Mouse (Mus musculus): ENCODE data around the gene Psmb6.
"Not testable (repeated sequence)": the region's sequence is repeated elsewhere in the genome, so short reads cannot be mapped to it uniquely, and the experiment has no call there.

Gene Psmb6

GRCm38 (mm10) chr11:70525184-70525678 lies at the start of gene Psmb6:
Gene Psmb6 (plus strand): TSS chr11:70525367.
- DNase-seq, result peak; percentile 89

DNA sequence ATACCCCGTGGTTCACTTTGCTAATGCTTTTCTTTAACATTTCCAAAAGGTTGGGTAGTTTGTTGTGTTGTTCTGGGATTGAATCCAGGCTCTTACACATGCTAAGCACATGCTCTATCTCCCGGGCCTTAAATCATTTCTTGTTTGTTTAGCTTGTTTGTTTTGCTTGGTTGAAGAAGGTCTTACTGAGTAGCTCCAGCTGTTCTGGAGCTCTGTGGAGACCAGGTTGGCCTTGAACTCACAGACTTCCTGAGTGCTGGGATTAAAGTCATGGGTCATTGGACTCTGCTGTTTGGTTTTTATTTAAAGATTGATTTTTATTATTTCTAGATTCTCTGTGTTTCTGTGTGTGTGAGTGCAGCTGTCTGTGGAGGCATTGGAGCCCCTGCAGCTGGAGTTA lies 39.7 kb upstream of the Psmb6 start:
- DNase-seq, result no peak

DNA sequence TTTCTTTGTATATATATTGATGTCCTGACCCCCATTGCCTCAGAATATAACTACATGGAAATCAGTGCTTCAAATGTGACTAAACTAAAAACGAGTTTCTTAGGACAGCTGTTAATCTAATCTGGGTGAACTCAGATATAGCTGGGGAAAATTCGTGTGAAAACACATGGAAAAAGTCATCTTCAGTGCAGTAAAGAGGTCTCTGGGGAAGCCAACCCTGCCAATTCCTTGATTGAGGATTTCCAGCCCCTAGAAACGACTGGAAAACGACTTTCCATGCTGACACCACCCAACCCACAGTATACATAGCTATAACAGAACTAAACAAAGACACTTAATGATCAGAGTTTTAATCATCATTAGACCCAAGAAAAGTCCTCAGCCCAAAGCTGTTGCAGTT lies 37.4 kb upstream of the Psmb6 start:
- DNase-seq, result no peak

DNA sequence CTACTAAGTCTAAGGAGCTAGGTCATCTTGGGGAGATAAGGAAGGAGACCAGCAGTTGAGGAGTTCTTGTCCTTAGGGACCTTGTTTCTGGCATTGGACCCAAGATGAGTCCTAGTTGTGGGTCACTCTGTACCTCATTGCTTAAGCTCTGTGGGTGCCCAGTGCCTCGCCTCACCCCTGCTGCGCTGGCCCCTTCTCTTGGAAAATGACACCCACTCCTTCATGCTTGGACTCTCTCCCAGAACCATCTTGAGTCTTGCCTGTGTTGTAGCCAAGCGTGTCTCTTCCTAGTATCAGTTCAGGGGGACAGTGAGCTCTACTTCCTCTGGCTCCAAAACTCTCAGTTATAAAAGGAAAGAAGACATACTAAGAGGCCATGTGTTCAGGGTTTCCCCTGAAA lies 36.0 kb upstream of the Psmb6 start:
- DNase-seq, result no peak

GRCm38 (mm10) chr11:70489684-70490083 lies 35.5 kb upstream of the Psmb6 start:
- DNase-seq, result no peak

- peak; percentile 59 for DNase-seq
Measured at GRCm38 (mm10) chr11:70499566-70500475, 25.3 kb upstream of the Psmb6 start.

DNA sequence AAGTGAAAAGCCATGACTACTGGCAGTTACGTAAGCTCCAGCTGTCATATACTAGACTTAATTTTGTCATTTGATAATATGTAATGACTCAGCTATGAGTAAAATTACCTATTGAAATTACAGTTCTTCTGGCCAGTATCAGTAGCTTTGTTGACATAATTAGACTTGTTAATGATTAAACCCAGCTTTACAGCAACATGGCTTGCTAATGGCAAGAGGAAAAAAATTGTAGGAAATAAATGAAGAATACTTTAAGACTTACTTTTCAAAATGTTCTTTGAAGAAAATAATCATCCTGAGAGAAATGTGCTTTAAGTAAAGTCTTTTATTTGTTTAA lies 24.7 kb upstream of the Psmb6 start:
- DNase-seq, result no peak

DNA sequence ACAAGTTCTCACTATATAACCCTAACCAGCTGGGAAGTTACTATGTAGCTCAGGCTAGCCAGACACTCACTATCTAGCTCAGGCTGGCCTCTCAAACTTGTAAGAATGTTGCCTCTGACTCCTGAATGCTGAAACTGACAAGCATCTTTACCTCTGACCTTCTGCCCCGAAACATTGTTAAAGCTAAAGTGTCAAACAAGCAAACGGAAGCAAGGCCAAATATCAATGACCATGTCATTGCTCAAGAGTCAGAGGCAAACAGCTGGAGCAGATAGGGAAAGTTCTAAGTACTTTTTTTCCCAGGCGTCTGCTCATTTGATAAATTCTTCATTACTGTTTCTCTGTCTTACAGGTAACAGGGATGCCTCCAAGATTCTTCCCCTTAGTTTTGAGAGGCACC lies 23.1 kb upstream of the Psmb6 start:
- no peak for DNase-seq

DNA sequence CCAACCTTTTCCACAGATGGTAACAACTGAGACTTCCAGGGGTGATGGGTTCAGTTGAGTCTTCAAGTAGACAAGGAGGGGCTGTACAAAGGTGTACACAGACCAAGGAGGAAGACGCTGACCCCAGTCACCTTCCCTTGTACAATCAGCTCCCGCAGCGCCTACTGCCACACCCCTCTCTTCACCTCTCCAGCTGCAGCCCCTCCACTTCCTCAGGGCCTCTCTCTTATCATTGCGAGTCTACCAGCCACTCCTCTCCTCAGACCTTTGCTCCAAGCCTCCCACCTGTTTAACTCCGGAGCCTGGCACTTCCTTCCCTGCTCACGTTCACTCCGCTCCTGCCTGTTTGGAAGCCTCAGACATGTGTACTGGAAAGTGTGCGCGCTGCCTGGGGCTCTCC lies 20.2 kb upstream of the Psmb6 start, which contains the start of gene Tm4sf5:
TSS of gene Tm4sf5 (plus strand) at position 275 of the 400 bp plus-strand sequence.
- no peak for DNase-seq

DNA sequence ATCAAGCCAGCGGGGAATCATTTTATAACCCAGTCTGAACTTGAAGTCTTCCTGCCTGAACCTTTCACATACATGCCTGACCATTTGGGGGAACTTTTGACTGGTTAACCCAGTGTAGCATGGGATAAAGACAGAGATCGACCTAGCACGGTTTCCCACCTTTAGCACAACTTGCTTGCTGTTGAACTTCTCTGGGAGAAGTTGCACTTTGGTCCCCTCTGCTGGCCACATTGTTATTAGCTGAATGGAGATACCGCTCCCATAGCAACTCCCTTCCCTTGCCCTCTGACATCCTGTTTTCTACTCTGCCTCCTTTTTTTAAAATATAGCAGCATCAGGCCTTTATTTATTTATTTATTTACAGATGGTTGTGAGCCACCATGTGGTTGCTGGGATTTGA lies 18.8 kb upstream of the Psmb6 start:
- peak; percentile 86 for DNase-seq

DNA sequence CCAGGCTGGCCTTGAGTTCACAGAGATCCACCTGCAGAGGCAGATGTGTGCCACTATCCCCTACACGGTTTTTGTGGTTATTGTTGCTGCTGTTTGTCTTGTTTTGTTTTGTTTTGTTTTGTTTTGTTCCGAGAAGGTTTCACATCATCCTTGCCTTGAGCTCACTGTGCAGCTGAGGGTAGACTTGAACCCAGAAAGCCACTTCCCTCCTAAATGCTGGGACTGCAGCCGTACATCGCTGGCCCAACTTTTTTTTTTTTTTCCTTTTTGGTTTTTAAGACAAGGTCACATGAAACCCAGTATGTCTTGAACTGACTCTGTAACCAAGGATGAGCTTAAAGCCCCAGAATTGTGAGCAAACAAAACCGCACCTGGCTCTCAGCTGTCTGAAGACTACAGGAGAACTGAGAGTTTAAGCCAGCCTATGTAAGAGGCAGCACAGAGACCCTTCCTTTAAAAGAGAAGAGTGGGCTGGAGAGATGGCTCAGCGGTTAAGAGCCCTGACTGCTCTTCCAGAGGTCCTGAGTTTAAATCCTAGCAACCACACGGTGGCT lies 18.1 kb upstream of the Psmb6 start:
- no peak for DNase-seq

DNA sequence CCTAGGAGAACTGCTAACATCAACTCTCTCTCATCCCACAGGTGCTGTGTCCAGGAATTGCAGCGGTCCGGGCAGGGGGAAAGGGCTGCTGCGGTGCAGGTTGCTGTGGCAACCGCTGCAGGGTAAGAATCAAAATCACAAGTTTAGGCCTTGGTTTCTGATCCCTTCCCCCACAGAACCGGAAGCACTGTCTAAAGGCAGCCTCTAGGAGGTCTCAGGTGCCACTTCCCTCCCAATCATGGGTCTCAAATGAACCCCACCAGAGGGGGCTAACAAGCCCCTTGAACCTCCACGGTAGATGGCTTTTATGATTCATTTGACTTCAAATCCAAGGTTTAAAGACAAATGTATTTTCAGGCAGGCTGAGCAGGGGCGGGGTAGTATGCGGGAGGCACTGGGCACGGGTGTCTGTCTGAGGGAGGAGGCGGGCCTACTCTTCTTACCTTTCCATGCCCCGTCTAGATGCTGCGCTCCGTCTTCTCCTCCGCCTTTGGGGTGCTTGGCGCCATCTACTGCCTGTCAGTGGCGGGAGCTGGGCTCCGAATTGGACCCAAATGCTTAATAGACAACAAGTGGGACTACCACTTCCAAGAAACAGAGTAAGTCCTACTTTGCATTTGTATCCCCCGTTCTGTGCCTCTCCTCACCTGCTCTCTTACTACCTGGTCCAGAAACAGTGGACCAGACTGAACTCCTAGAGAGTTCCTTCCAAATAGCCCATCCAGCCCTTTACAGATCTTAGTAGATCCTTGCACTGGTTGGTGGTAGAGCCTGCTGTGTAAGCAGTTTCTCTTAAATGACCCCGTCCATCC lies 15.2 kb upstream of the Psmb6 start:
- peak; percentile 51 for DNase-seq

DNA sequence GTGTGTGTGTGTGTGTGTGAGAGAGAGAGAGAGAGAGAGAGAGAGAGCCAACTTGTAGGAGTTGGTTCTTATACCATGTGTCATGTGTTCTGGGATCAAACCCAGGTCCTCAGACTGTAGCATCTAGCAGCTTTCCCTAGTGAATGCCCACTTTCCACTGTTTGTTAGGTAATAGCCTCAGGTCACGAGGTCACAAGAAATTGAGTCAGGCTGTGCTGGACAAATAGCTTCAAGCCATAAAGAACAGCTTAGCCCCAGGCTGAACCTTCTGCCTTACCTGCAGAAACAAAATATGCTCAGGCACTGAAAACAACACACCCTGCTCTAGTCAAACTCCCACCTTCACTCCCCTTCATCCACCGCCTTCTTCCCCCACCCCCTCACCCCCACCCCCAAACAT lies 13.9 kb upstream of the Psmb6 start:
- no peak for DNase-seq

- DNase-seq, result no peak
Measured at GRCm38 (mm10) chr11:70511825-70512224, 13.3 kb upstream of the Psmb6 start.

GRCm38 (mm10) chr11:70512709-70513342 lies 12.3 kb upstream of the Psmb6 start:
- no peak for DNase-seq

- no peak for DNase-seq
Measured at GRCm38 (mm10) chr11:70513520-70513919, 11.6 kb upstream of the Psmb6 start.

DNA sequence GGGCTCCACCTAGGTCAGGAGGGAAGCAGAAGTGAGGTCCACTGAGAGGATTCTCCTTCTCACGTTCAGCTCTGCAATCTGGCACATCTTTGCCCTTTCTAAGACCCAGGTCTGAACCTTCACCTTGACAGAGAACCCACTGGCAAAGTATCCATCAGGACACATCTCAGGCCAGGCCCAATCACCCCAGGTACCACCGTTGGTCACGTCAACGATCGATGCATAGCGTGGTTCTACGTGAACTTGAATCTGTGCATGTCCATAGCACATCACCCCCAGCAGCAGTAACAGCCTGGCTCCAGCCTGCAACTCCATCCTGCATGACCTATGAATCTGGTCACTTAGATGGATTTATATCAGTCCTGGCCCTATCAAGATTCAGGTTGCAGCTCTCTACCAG lies 10.9 kb upstream of the Psmb6 start, which contains the start of gene Vmo1:
TSS of gene Vmo1 (minus strand) at position 329 of the 400 bp plus-strand sequence.
- DNase-seq, result no peak

DNA sequence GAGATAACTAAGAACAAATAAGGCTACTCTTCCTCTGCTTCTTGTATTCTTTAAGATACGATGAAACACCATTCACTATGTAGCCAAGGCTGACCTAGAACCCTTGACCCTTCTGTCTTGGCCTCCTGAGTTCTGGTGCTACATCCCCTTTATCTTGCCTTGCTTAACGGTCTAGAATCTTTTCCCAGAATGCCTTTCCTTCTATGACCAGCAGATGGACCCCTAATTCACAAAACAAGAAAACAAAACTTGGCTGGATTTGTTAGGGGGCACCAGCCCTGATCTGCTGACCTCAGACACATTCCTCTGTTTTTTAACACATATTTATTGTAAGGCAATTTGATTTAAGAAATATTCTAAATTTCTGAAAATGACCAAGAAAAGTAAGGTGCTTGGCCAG lies 8.8 kb upstream of the Psmb6 start:
- DNase-seq, result peak; percentile 37

GRCm38 (mm10) chr11:70518436-70518835 lies 6.7 kb upstream of the Psmb6 start:
- no peak for DNase-seq

GRCm38 (mm10) chr11:70518923-70519322 lies 6.2 kb upstream of the Psmb6 start, which contains the start of gene Gltpd2:
Gene Gltpd2 (plus strand): TSS chr11:70519196.
- DNase-seq, result no peak

DNA sequence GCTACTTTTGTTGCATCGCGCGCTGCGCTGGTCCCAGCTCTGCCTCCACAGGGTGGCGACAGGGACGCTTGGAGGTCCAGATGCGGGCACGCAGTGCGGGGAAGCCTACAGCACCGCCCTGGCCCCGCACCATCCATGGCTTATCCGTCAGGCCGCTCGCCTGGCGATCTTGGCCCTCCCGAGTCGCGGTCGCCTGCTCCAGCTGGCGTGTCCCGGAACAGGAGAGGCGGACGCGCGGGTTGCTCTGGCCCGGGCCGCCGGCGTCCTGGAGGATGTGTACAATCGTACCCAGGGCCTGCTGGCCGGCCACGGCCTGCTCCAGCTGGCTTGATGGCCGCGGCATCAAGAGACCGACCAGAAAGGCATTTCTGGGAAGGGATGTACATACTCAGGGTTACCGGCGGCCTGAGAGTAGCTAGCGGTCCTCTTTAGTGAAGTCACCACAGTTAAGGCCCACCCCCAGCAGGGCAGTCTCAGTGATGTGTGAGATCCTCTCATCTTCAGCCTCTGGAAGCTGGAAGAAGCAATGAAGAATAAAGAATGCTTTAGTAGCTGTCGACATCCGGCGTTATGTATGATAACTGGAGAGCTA lies 4.9 kb upstream of the Psmb6 start:
- peak; percentile 31 for DNase-seq

- DNase-seq, result not testable (repeated sequence)
Measured at GRCm38 (mm10) chr11:70523306-70523989, 1.7 kb upstream of the Psmb6 start.

Measured in lung, postnatal 14 days (tissue).